Mouse (Mus musculus) adipocyte (in vitro differentiated cells): ENCODE measurements around the gene Alpk1.

Experiments
- DNase-seq: peaks from one replicate; pipeline ENCODE4 v3.0.0-alpha.2; 2016; ENCODE audit warnings: low spot score

The Alpk1 gene

GRCm38 (mm10) chr3:127780021-127780644, at the start of gene Alpk1:
TSS of gene Alpk1 (minus strand) at chr3:127780527.
- DNase-seq = peak; percentile 79

- DNase-seq = no peak
Measured at GRCm38 (mm10) chr3:127827123-127827522, 46.8 kb upstream of the Alpk1 start.

- DNase-seq = no peak
Measured at GRCm38 (mm10) chr3:127826503-127826902, 46.2 kb upstream of the Alpk1 start.

- DNase-seq = no peak
Measured at GRCm38 (mm10) chr3:127823886-127824863, 43.8 kb upstream of the Alpk1 start.

GRCm38 (mm10) chr3:127821209-127821608, 40.9 kb upstream of the Alpk1 start:
- DNase-seq = no peak

- DNase-seq = no peak
Measured at GRCm38 (mm10) chr3:127820400-127820799, 40.1 kb upstream of the Alpk1 start.

GRCm38 (mm10) chr3:127818694-127819663, 38.7 kb upstream of the Alpk1 start:
- DNase-seq = no peak

GRCm38 (mm10) chr3:127817120-127817683, 36.9 kb upstream of the Alpk1 start:
- no peak for DNase-seq

GRCm38 (mm10) chr3:127809103-127809502, 28.8 kb upstream of the Alpk1 start:
- DNase-seq = no peak

- no peak for DNase-seq
Measured at GRCm38 (mm10) chr3:127807846-127808245, 27.5 kb upstream of the Alpk1 start.

- DNase-seq = no peak
Measured at GRCm38 (mm10) chr3:127805991-127806390, 25.7 kb upstream of the Alpk1 start.

GRCm38 (mm10) chr3:127805071-127805470, 24.7 kb upstream of the Alpk1 start:
- no peak for DNase-seq

- DNase-seq = no peak
Measured at GRCm38 (mm10) chr3:127804439-127804838, 24.1 kb upstream of the Alpk1 start.

GRCm38 (mm10) chr3:127802814-127803213, 22.5 kb upstream of the Alpk1 start:
- DNase-seq = no peak

- no peak for DNase-seq
Measured at GRCm38 (mm10) chr3:127801162-127801561, 20.8 kb upstream of the Alpk1 start.

- no peak for DNase-seq
Measured at GRCm38 (mm10) chr3:127796271-127796670, 15.9 kb upstream of the Alpk1 start.

GRCm38 (mm10) chr3:127795762-127796161, 15.4 kb upstream of the Alpk1 start:
- DNase-seq = no peak

- no peak for DNase-seq
Measured at GRCm38 (mm10) chr3:127793022-127793421, 12.7 kb upstream of the Alpk1 start.

GRCm38 (mm10) chr3:127791595-127792561, 11.6 kb upstream of the Alpk1 start:
- DNase-seq = no peak

- no peak for DNase-seq
Measured at GRCm38 (mm10) chr3:127791056-127791483, 10.7 kb upstream of the Alpk1 start.
